Mouse (Mus musculus) small intestine, adult 2 months (tissue): ENCODE results near the gene Nbea.

Experiments used
- CTCF ChIP-seq: fragments of 200-500 bp; IDR thresholded peaks from 2 replicates; pipeline ENCODE4 v1.5.1; 2012; ENCODE audit warnings: low read depth, mild to moderate bottlenecking, control low read depth, inconsistent platforms, low read length, moderate library complexity, mixed read lengths; ENCODE audit not compliant: insufficient replicate concordance, insufficient read length; ENCODE audit errors: extremely low read depth
- POLR2A ChIP-seq: fragments of 200-500 bp; IDR thresholded peaks from 2 replicates; pipeline ENCODE4 v1.6.1; 2012; ENCODE audit warnings: low read depth, mild to moderate bottlenecking, control low read depth, inconsistent platforms, low read length, moderate library complexity

DNA sequence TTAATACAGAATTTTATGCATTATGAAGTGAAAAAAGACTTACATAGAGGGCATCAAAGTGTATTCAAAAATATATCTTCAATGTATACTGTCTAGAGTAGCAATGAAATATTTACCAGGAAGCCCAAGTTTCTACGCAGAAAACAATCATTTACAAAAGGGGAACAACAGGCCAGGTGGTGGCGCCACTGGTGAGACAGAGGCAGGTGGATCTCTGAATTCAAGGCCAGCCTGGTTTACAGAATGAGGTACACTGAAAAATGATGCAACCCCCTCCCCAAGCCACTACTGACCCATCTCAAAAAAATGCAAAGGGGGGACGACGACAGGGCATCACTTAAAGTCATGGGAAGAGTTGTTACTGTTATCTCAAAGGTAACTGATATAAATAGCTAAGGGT is 430.9 kb downstream of the Nbea start:
- TF ChIP-seq POLR2A: no peak
- no peak for TF ChIP-seq CTCF
